ENCODE assay signal across 16 mouse cellular contexts in the genomic region with DNA sequence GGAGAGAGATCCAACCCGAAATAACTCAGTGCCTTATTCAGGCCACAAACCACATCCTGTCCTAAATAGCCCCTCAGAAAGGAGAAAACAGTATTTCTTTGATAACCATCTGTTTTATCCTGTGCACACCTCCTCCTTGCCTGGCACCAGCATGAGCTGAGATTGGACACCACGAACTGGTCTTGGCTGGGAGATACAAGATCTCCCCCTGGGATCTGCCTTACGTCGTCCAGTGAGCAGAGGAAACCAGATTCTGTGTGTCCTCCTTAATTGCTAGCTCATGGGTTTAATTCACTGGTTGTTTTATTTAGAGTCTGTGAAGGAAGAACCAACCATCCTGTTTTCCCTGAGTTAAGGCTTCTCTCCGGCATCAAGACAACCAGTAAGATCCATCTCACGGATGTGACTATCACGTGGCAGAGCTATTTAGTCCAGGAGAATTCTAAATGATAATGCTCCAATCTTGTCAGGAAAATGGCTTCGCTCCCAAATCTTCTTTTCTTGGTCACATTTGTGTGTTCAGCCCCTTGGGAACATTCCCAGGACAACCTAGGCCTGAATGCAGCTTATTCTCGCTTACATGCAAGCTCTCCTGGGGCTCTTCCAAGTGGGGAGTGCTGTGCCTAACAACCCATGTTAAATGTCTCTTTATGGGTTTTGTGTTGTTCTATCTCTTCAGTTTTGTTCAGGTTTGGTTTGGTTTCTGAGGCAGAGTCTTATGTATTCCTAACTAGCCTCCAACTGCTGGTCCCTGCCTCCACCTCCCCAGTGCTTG. TPM values are rescaled to one million over a fixed set of nuclear protein-coding genes. Genes with fewer than 3 reads are reported as not detected.
DNase-seq lines count a peak whose midpoint lies in the region; ATAC-seq and TF ChIP-seq lines count a peak whose summit lies in the region.
"Had no signal": no experiment of that assay in that cellular context is flagged by ENCODE, and none has a peak within 500 bp of the region (broad histone marks: within the 10 kb centered on the region; RNA-seq: fewer than 3 reads in every experiment).

No protein-coding gene starts in this region.

- TF ChIP-seq CTCF in forebrain, postnatal 0 days (IDR thresholded peaks at IDR 0.05; ENCODE audit: low read depth) = no peak
- TF ChIP-seq CTCF in left cerebral cortex, adult 2 months (IDR thresholded peaks at IDR 0.05) = no peak

- WGBS in forebrain, embryonic 14.5 days = 75% methylated on average over 9 of the region's 9 CpGs
- WGBS in forebrain, postnatal 0 days = 61% methylated on average over 9 of the region's 9 CpGs
- 64% methylated on average over 9 of the region's 9 CpGs for WGBS in liver, embryonic 11.5 days

- intact Hi-C loops in left cerebral cortex, adult 2 months (cut with DNase I) = no loop called here
- intact Hi-C loops in left cerebral cortex, postnatal 4 days (cut with DNase I) = no loop called here

- no peaks in the 10 kb centered on the region for H3K9me3 ChIP-seq in forebrain, embryonic 14.5 days (replicated peaks; ENCODE audit: control insufficient read depth, low read length)
- no peaks in the 10 kb centered on the region for H3K9me3 ChIP-seq in forebrain, postnatal 0 days (ENCODE audit: low read length)
- H3K9me3 ChIP-seq in liver, embryonic 11.5 days (ENCODE audit: control insufficient read depth, low read length) = no peaks in the 10 kb centered on the region
- H3K9me3 ChIP-seq: forebrain, embryonic 13.5 days; G1E; liver, embryonic 13.5 days; lung, embryonic 15.5 days; midbrain, embryonic 15.5 days had no signal

- no peak for ATAC-seq in forebrain, embryonic 14.5 days
- no peak for ATAC-seq in forebrain, postnatal 0 days
- no peak for ATAC-seq in liver, embryonic 11.5 days (replicated peaks; ENCODE audit: low FRiP score)
- ATAC-seq: forebrain, embryonic 13.5 days; intestine, embryonic 16.5 days; midbrain, embryonic 15.5 days had no signal

- H3K4me3 ChIP-seq in forebrain, embryonic 14.5 days (ENCODE audit: low read depth, low read length) = no peak overlapping the region
- H3K4me3 ChIP-seq in forebrain, postnatal 0 days (ENCODE audit: low read depth, low read length) = no peak overlapping the region
- no peak overlapping the region for H3K4me3 ChIP-seq in left cerebral cortex, adult 2 months
- H3K4me3 ChIP-seq in liver, embryonic 11.5 days (ENCODE audit: low read depth, low read length) = no peak overlapping the region
- H3K4me3 ChIP-seq: forebrain, embryonic 13.5 days; liver, embryonic 13.5 days; lung, embryonic 15.5 days; midbrain, embryonic 15.5 days had no signal

- no peak overlapping the region for H3K9ac ChIP-seq in forebrain, embryonic 14.5 days (ENCODE audit: low read length)
- H3K9ac ChIP-seq in forebrain, postnatal 0 days = no peak overlapping the region
- no peak overlapping the region for H3K9ac ChIP-seq in liver, embryonic 11.5 days (ENCODE audit: low read depth, low read length)
- H3K9ac ChIP-seq: forebrain, embryonic 13.5 days; liver, embryonic 13.5 days; lung, embryonic 15.5 days; midbrain, embryonic 15.5 days had no signal

- H3K36me3 ChIP-seq in forebrain, embryonic 14.5 days (ENCODE audit: control insufficient read depth, insufficient read depth, low read length) = no peaks in the 10 kb centered on the region
- no peaks in the 10 kb centered on the region for H3K36me3 ChIP-seq in forebrain, postnatal 0 days (ENCODE audit: insufficient read depth)
- no peaks in the 10 kb centered on the region for H3K36me3 ChIP-seq in liver, embryonic 11.5 days (ENCODE audit: control insufficient read depth, insufficient read depth, low read length)
- H3K36me3 ChIP-seq: G1E; liver, embryonic 13.5 days; lung, embryonic 15.5 days; midbrain, embryonic 15.5 days had no signal

- no peaks in the 10 kb centered on the region for H3K4me1 ChIP-seq in forebrain, embryonic 14.5 days (ENCODE audit: control insufficient read depth, insufficient read depth, low read length)
- no peaks in the 10 kb centered on the region for H3K4me1 ChIP-seq in forebrain, postnatal 0 days (ENCODE audit: insufficient read depth)
- 0 out of 2 replicates have a peak, but pooled peaks cover 2% of the 10 kb centered on the region for H3K4me1 ChIP-seq in liver, embryonic 11.5 days (replicated peaks; ENCODE audit: control insufficient read depth, insufficient read depth, low read length)
- H3K4me1 ChIP-seq: forebrain, embryonic 13.5 days; lung, embryonic 15.5 days; midbrain, embryonic 15.5 days had no signal

- H3K27me3 ChIP-seq in forebrain, embryonic 14.5 days (replicated peaks; ENCODE audit: control insufficient read depth, insufficient read depth, low read length) = no peaks in the 10 kb centered on the region
- no peaks in the 10 kb centered on the region for H3K27me3 ChIP-seq in forebrain, postnatal 0 days (ENCODE audit: insufficient read depth, low read length)
- no peaks in the 10 kb centered on the region for H3K27me3 ChIP-seq in liver, embryonic 11.5 days (replicated peaks; ENCODE audit: control insufficient read depth, insufficient read depth, low read length)
- H3K27me3 ChIP-seq: forebrain, embryonic 13.5 days; liver, embryonic 13.5 days; lung, embryonic 15.5 days; midbrain, embryonic 15.5 days had no signal

- H3K27ac ChIP-seq in forebrain, embryonic 14.5 days (ENCODE audit: low read depth, low read length) = no peak overlapping the region
- H3K27ac ChIP-seq in forebrain, postnatal 0 days (ENCODE audit: low read depth, low read length) = no peak overlapping the region
- H3K27ac ChIP-seq in left cerebral cortex, adult 2 months = peak overlapping the region; percentile 15; the same call in 1 of the 2 replicates
- H3K27ac ChIP-seq in liver, embryonic 11.5 days (ENCODE audit: low read depth, low read length) = no peak overlapping the region
- H3K27ac ChIP-seq: forebrain, embryonic 13.5 days; kidney, postnatal 0 days; liver, embryonic 13.5 days; lung, embryonic 15.5 days; midbrain, embryonic 15.5 days had no signal

- DNase-seq in forebrain, embryonic 14.5 days (ENCODE audit: low spot score) = peak; percentile 32
- no peak for DNase-seq in forebrain, postnatal 0 days
- DNase-seq in left cerebral cortex, adult 2 months (ENCODE audit: extremely low spot score in 1 of 2, low spot score in 2 of 2) = no peak
- DNase-seq in left cerebral cortex, postnatal 4 days = no peak
- peak; percentile 41 for DNase-seq in 3T3-L1 (ENCODE audit: low read depth, low spot score)
- peak; percentile 29 for DNase-seq in brain, adult 2 months (ENCODE audit: low read depth, low spot score)
- no peak for DNase-seq in adrenal gland, adult (ENCODE audit: inconsistent age in 2 of 2, low spot score in 1 of 2)
- DNase-seq in liver, embryonic 11.5 days (ENCODE audit: low spot score) = no peak
- DNase-seq: cerebellum, adult 2 months; liver, embryonic 13.5 days had no signal

- H3K4me2 ChIP-seq in forebrain, embryonic 14.5 days (ENCODE audit: low read length) = no peak overlapping the region
- H3K4me2 ChIP-seq in forebrain, postnatal 0 days (ENCODE audit: low read depth) = no peak overlapping the region
- H3K4me2 ChIP-seq in liver, embryonic 11.5 days = no peak overlapping the region
- H3K4me2 ChIP-seq: forebrain, embryonic 13.5 days; liver, embryonic 13.5 days; lung, embryonic 15.5 days; midbrain, embryonic 15.5 days had no signal

RNA-seq across cellular contexts. Expression of gene Snapc3, which starts 20.3 kb away (rescaled TPM):
- polyA plus RNA-seq in forebrain, embryonic 14.5 days (2014; fragmentation: Nextera tagmentation; extraction: Ambion mirVana) = 90.0 and 101 TPM in 2 replicates
- 56.6 and 60.9 TPM in 2 replicates for total RNA-seq in forebrain, postnatal 0 days (2014; rRNA removed)
- polyA plus RNA-seq in forebrain, postnatal 0 days (2015; fragmentation: Nextera tagmentation; extraction: Ambion mirVana) = 42.3 and 44.0 TPM in 2 replicates
- total RNA-seq in left cerebral cortex, adult 2 months (2021) = 10 to 100 TPM; 40.9 to 44.5 TPM
- 10 to 100 TPM; 47.5 to 56.5 TPM for total RNA-seq in left cerebral cortex, postnatal 4 days (2021)
- polyA plus RNA-seq in liver, embryonic 11.5 days (2014; fragmentation: Nextera tagmentation; extraction: Ambion mirVana) = 31.1 and 32.8 TPM in 2 replicates

Comparison
In these comparisons a context has a peak if more than half of its experiments do, and no peak if none do; other contexts are left out.
1. DNase-seq: peak in forebrain, embryonic 14.5 days (single experiment), 3T3-L1 (single experiment) and brain, adult 2 months (single experiment); none in forebrain, postnatal 0 days (single experiment), left cerebral cortex, adult 2 months (0 of 2), left cerebral cortex, postnatal 4 days (single experiment), adrenal gland, adult (0 of 2) and liver, embryonic 11.5 days (single experiment).